Mouse (Mus musculus): ENCODE data around the gene Polr3e.

GRCm38 (mm10) chr7:120900191-120900590 lies 17.4 kb upstream of the Polr3e start:
- TF ChIP-seq CTCF (IDR thresholded peaks at IDR 0.05) (no peak), POLR2A (IDR thresholded peaks at IDR 0.05; ENCODE audit: insufficient read depth, low read depth, low read length) (no peak)
